Mouse (Mus musculus): ENCODE measurements around the gene Ski. TPM values are rescaled to one million over a fixed set of nuclear protein-coding genes. Genes with fewer than 3 reads are reported as not detected.

Gene Ski
- polyA plus RNA-seq, 1 experiment from 2014 or later: 24.4 TPM

- WGBS: 89% methylated on average over 3 of the region's 3 CpGs
- peak overlapping the region; percentile 33; the same call in 1 of the 2 replicates for H3K27ac ChIP-seq (ENCODE audit: low read depth)
- H3K9ac ChIP-seq (ENCODE audit: low read length): no peak overlapping the region
- no peak for ATAC-seq (replicated peaks; ENCODE audit: low FRiP score, low TSS enrichment, low read depth)
- H3K4me2 ChIP-seq (ENCODE audit: low read length): no peak overlapping the region
- H3K27me3 ChIP-seq (replicated peaks; ENCODE audit: control insufficient read depth, insufficient read depth, low read length): no peaks in the 10 kb centered on the region
- no peak for DNase-seq (ENCODE audit: low spot score)
- no peaks in the 10 kb centered on the region for H3K9me3 ChIP-seq (ENCODE audit: control insufficient read depth, low read length)
- H3K4me1 ChIP-seq (replicated peaks; ENCODE audit: control insufficient read depth, insufficient read depth, low read length): peaks cover 76% of the 10 kb centered on the region
- no peak overlapping the region for H3K4me3 ChIP-seq (ENCODE audit: low read depth, low read length)
- H3K36me3 ChIP-seq (ENCODE audit: control insufficient read depth, insufficient read depth, low read length): peaks cover 3% of the 10 kb centered on the region; the same call in 1 of the 2 replicates
These were observed 21.5 kb downstream of the Ski start for GRCm38 (mm10) chr4:155200861-155201390.

- 14% methylated on average over 6 of the region's 6 CpGs for WGBS
- Histone ChIP-seq H3K4me1 (replicated peaks; ENCODE audit: control insufficient read depth, insufficient read depth, low read length) (peaks cover 71% of the 10 kb centered on the region), H3K36me3 (ENCODE audit: control insufficient read depth, insufficient read depth, low read length) (no peaks in the 10 kb centered on the region), H3K9me3 (ENCODE audit: control insufficient read depth, low read length) (no peaks in the 10 kb centered on the region), H3K4me3 (ENCODE audit: low read depth, low read length) (no peak overlapping the region), H3K27me3 (replicated peaks; ENCODE audit: control insufficient read depth, insufficient read depth, low read length) (no peaks in the 10 kb centered on the region), H3K27ac (ENCODE audit: low read depth) (peak overlapping the region; percentile 16; the same call in 1 of the 2 replicates), H3K4me2 (ENCODE audit: low read length) (no peak overlapping the region), H3K9ac (ENCODE audit: low read length) (no peak overlapping the region)
- no peak for ATAC-seq (replicated peaks; ENCODE audit: low FRiP score, low TSS enrichment, low read depth)
- no peak for DNase-seq (ENCODE audit: low spot score)
These were observed 24.7 kb downstream of the Ski start for GRCm38 (mm10) chr4:155197726-155198125.

- Histone ChIP-seq H3K36me3 (ENCODE audit: control insufficient read depth, insufficient read depth, low read length) (no peaks in the 10 kb centered on the region), H3K9ac (ENCODE audit: low read length) (no peak overlapping the region), H3K4me2 (ENCODE audit: low read length) (no peak overlapping the region), H3K9me3 (ENCODE audit: control insufficient read depth, low read length) (no peaks in the 10 kb centered on the region), H3K27me3 (replicated peaks; ENCODE audit: control insufficient read depth, insufficient read depth, low read length) (no peaks in the 10 kb centered on the region), H3K27ac (ENCODE audit: low read depth) (no peak overlapping the region), H3K4me3 (ENCODE audit: low read depth, low read length) (no peak overlapping the region), H3K4me1 (replicated peaks; ENCODE audit: control insufficient read depth, insufficient read depth, low read length) (peaks cover 70% of the 10 kb centered on the region)
- no peak for DNase-seq (ENCODE audit: low spot score)
- ATAC-seq (replicated peaks; ENCODE audit: low FRiP score, low TSS enrichment, low read depth): no peak
- 76% methylated on average over 9 of the region's 9 CpGs for WGBS
These were observed 27.2 kb downstream of the Ski start for GRCm38 (mm10) chr4:155195204-155195603.

- peak overlapping the region; percentile 5; the same call in 1 of the 2 replicates for H3K27ac ChIP-seq (ENCODE audit: low read depth)
- H3K27me3 ChIP-seq (replicated peaks; ENCODE audit: control insufficient read depth, insufficient read depth, low read length): no peaks in the 10 kb centered on the region
- no peak overlapping the region for H3K4me2 ChIP-seq (ENCODE audit: low read length)
- H3K4me3 ChIP-seq (ENCODE audit: low read depth, low read length): no peak overlapping the region
- H3K9ac ChIP-seq (ENCODE audit: low read length): no peak overlapping the region
- WGBS: 22% methylated on average over 7 of the region's 7 CpGs
- ATAC-seq (replicated peaks; ENCODE audit: low FRiP score, low TSS enrichment, low read depth): no peak
- 0 out of 2 replicates have a peak, but pooled peaks cover 4% of the 10 kb centered on the region for H3K36me3 ChIP-seq (ENCODE audit: control insufficient read depth, insufficient read depth, low read length)
- no peaks in the 10 kb centered on the region for H3K9me3 ChIP-seq (ENCODE audit: control insufficient read depth, low read length)
- peaks cover 74% of the 10 kb centered on the region for H3K4me1 ChIP-seq (replicated peaks; ENCODE audit: control insufficient read depth, insufficient read depth, low read length)
- no peak for DNase-seq (ENCODE audit: low spot score)
These were observed 32.1 kb downstream of the Ski start for GRCm38 (mm10) chr4:155190275-155190674.

- 0 out of 2 replicates have a peak, but pooled peaks cover 4% of the 10 kb centered on the region for H3K36me3 ChIP-seq (ENCODE audit: control insufficient read depth, insufficient read depth, low read length)
- no peaks in the 10 kb centered on the region for H3K27me3 ChIP-seq (replicated peaks; ENCODE audit: control insufficient read depth, insufficient read depth, low read length)
- ATAC-seq (replicated peaks; ENCODE audit: low FRiP score, low TSS enrichment, low read depth) (0 out of 2 replicates have a peak, but pooled peaks have one; percentile 30), DNase-seq (ENCODE audit: low spot score) (no peak)
- H3K4me3 ChIP-seq (ENCODE audit: low read depth, low read length): no peak overlapping the region
- peak overlapping the region; percentile 5; the same call in 1 of the 2 replicates for H3K27ac ChIP-seq (ENCODE audit: low read depth)
- 15% methylated on average over 4 of the region's 4 CpGs for WGBS
- no peaks in the 10 kb centered on the region for H3K9me3 ChIP-seq (ENCODE audit: control insufficient read depth, low read length)
- no peak overlapping the region for H3K9ac ChIP-seq (ENCODE audit: low read length)
- H3K4me2 ChIP-seq (ENCODE audit: low read length): no peak overlapping the region
- H3K4me1 ChIP-seq (replicated peaks; ENCODE audit: control insufficient read depth, insufficient read depth, low read length): peaks cover 74% of the 10 kb centered on the region
These were observed 32.7 kb downstream of the Ski start for GRCm38 (mm10) chr4:155189711-155190139.

GRCm38 (mm10) chr4:155188803-155189202 lies 33.6 kb downstream of the Ski start:
- Histone ChIP-seq H3K9me3 (ENCODE audit: control insufficient read depth, low read length) (no peaks in the 10 kb centered on the region), H3K36me3 (ENCODE audit: control insufficient read depth, insufficient read depth, low read length) (0 out of 2 replicates have a peak, but pooled peaks cover 4% of the 10 kb centered on the region), H3K27me3 (replicated peaks; ENCODE audit: control insufficient read depth, insufficient read depth, low read length) (no peaks in the 10 kb centered on the region), H3K27ac (ENCODE audit: low read depth) (no peak overlapping the region; the same call in none of the 2 replicates), H3K4me1 (replicated peaks; ENCODE audit: control insufficient read depth, insufficient read depth, low read length) (peaks cover 81% of the 10 kb centered on the region), H3K4me3 (ENCODE audit: low read depth, low read length) (no peak overlapping the region), H3K4me2 (ENCODE audit: low read length) (no peak overlapping the region), H3K9ac (ENCODE audit: low read length) (no peak overlapping the region)
- ATAC-seq (replicated peaks; ENCODE audit: low FRiP score, low TSS enrichment, low read depth) (no peak), DNase-seq (ENCODE audit: low spot score) (no peak)

GRCm38 (mm10) chr4:155188341-155188740 lies 34.1 kb downstream of the Ski start:
- Histone ChIP-seq H3K4me1 (replicated peaks; ENCODE audit: control insufficient read depth, insufficient read depth, low read length) (peaks cover 86% of the 10 kb centered on the region), H3K27me3 (replicated peaks; ENCODE audit: control insufficient read depth, insufficient read depth, low read length) (no peaks in the 10 kb centered on the region), H3K9me3 (ENCODE audit: control insufficient read depth, low read length) (no peaks in the 10 kb centered on the region), H3K4me3 (ENCODE audit: low read depth, low read length) (no peak overlapping the region), H3K4me2 (ENCODE audit: low read length) (no peak overlapping the region), H3K36me3 (ENCODE audit: control insufficient read depth, insufficient read depth, low read length) (0 out of 2 replicates have a peak, but pooled peaks cover 4% of the 10 kb centered on the region), H3K27ac (ENCODE audit: low read depth) (no peak overlapping the region; the same call in 1 of the 2 replicates), H3K9ac (ENCODE audit: low read length) (no peak overlapping the region)
- WGBS: 11% methylated on average over 8 of the region's 8 CpGs
- DNase-seq (ENCODE audit: low spot score) (no peak), ATAC-seq (replicated peaks; ENCODE audit: low FRiP score, low TSS enrichment, low read depth) (no peak)

- ATAC-seq (replicated peaks; ENCODE audit: low FRiP score, low TSS enrichment, low read depth) (no peak), DNase-seq (ENCODE audit: low spot score) (no peak)
- Histone ChIP-seq H3K27ac (ENCODE audit: low read depth) (peak overlapping the region; percentile 34; the same call in 1 of the 2 replicates), H3K9me3 (ENCODE audit: control insufficient read depth, low read length) (no peaks in the 10 kb centered on the region), H3K4me2 (ENCODE audit: low read length) (no peak overlapping the region), H3K36me3 (ENCODE audit: control insufficient read depth, insufficient read depth, low read length) (0 out of 2 replicates have a peak, but pooled peaks cover 4% of the 10 kb centered on the region), H3K4me3 (ENCODE audit: low read depth, low read length) (no peak overlapping the region), H3K27me3 (replicated peaks; ENCODE audit: control insufficient read depth, insufficient read depth, low read length) (no peaks in the 10 kb centered on the region), H3K9ac (ENCODE audit: low read length) (no peak overlapping the region), H3K4me1 (replicated peaks; ENCODE audit: control insufficient read depth, insufficient read depth, low read length) (peaks cover 88% of the 10 kb centered on the region)
- WGBS: 39% methylated on average over 3 of the region's 3 CpGs
These were observed 35.2 kb downstream of the Ski start for GRCm38 (mm10) chr4:155187192-155187674.

GRCm38 (mm10) chr4:155185845-155186244 lies 36.5 kb downstream of the Ski start:
- no peak overlapping the region for H3K9ac ChIP-seq (ENCODE audit: low read length)
- H3K4me1 ChIP-seq (replicated peaks; ENCODE audit: control insufficient read depth, insufficient read depth, low read length): peaks cover 78% of the 10 kb centered on the region
- H3K4me3 ChIP-seq (ENCODE audit: low read depth, low read length): no peak overlapping the region
- 88% methylated on average over 9 of the region's 9 CpGs for WGBS
- H3K4me2 ChIP-seq (ENCODE audit: low read length): no peak overlapping the region
- H3K27me3 ChIP-seq (replicated peaks; ENCODE audit: control insufficient read depth, insufficient read depth, low read length): no peaks in the 10 kb centered on the region
- DNase-seq (ENCODE audit: low spot score): no peak
- H3K27ac ChIP-seq (ENCODE audit: low read depth): no peak overlapping the region
- ATAC-seq (replicated peaks; ENCODE audit: low FRiP score, low TSS enrichment, low read depth): no peak
- H3K9me3 ChIP-seq (ENCODE audit: control insufficient read depth, low read length): no peaks in the 10 kb centered on the region
- H3K36me3 ChIP-seq (ENCODE audit: control insufficient read depth, insufficient read depth, low read length): 0 out of 2 replicates have a peak, but pooled peaks cover 4% of the 10 kb centered on the region

All from intestine, embryonic 14.5 days (tissue).